Mouse (Mus musculus): ENCODE measurements around the gene Grid2ip. TPM values are rescaled to one million over a fixed set of nuclear protein-coding genes. Genes with fewer than 3 reads are reported as not detected.

Gene Grid2ip
- not detected in 2 replicates for polyA plus RNA-seq (2012; ENCODE audit: insufficient read depth, insufficient read length, low replicate concordance, missing spikeins)

GRCm38 (mm10) chr5:143356686-143357388 is at the start of gene Grid2ip:
TSS of gene Grid2ip (plus strand) at chr5:143357338.
- no peak within 1 kb of the TSS for H3K27ac ChIP-seq (ENCODE audit: insufficient read depth, low read depth, low read length)
- H3K4me3 ChIP-seq (ENCODE audit: insufficient read depth, low read depth, low read length): no peak within 1 kb of the TSS
- 41% methylated on average over 17 of the region's 17 CpGs for WGBS
- TF ChIP-seq CTCF (IDR thresholded peaks at IDR 0.05; ENCODE audit: insufficient read depth, low read depth, low read length): no peak
- no peak for TF ChIP-seq POLR2A (IDR thresholded peaks at IDR 0.05; ENCODE audit: insufficient read depth, low read depth, low read length)
- peaks cover 15% of the 10 kb centered on the region for H3K4me1 ChIP-seq (ENCODE audit: control insufficient read depth, insufficient read depth, low read length)

- Histone ChIP-seq H3K4me3 (ENCODE audit: insufficient read depth, low read depth, low read length) (no peak overlapping the region), H3K27ac (ENCODE audit: insufficient read depth, low read depth, low read length) (no peak overlapping the region), H3K4me1 (ENCODE audit: control insufficient read depth, insufficient read depth, low read length) (peaks cover 21% of the 10 kb centered on the region)
- 91% methylated on average over 5 of the region's 5 CpGs for WGBS
- TF ChIP-seq POLR2A (IDR thresholded peaks at IDR 0.05; ENCODE audit: insufficient read depth, low read depth, low read length) (no peak), CTCF (IDR thresholded peaks at IDR 0.05; ENCODE audit: insufficient read depth, low read depth, low read length) (no peak)
Observed at GRCm38 (mm10) chr5:143308825-143309224, 48.3 kb upstream of the Grid2ip start.

- Histone ChIP-seq H3K4me1 (ENCODE audit: control insufficient read depth, insufficient read depth, low read length) (peaks cover 26% of the 10 kb centered on the region), H3K4me3 (ENCODE audit: insufficient read depth, low read depth, low read length) (no peak overlapping the region), H3K27ac (ENCODE audit: insufficient read depth, low read depth, low read length) (no peak overlapping the region)
- TF ChIP-seq POLR2A (IDR thresholded peaks at IDR 0.05; ENCODE audit: insufficient read depth, low read depth, low read length): no peak
- TF ChIP-seq CTCF (IDR thresholded peaks at IDR 0.05; ENCODE audit: insufficient read depth, low read depth, low read length): no peak
- 98% methylated on average over 7 of the region's 7 CpGs for WGBS
Observed at GRCm38 (mm10) chr5:143309916-143310315, 47.2 kb upstream of the Grid2ip start.

- Histone ChIP-seq H3K4me1 (ENCODE audit: control insufficient read depth, insufficient read depth, low read length) (peaks cover 22% of the 10 kb centered on the region), H3K27ac (ENCODE audit: insufficient read depth, low read depth, low read length) (no peak overlapping the region), H3K4me3 (ENCODE audit: insufficient read depth, low read depth, low read length) (no peak overlapping the region)
- WGBS: 59% methylated on average over 8 of the region's 8 CpGs
- TF ChIP-seq CTCF (IDR thresholded peaks at IDR 0.05; ENCODE audit: insufficient read depth, low read depth, low read length): peak; percentile 37; the same call in 1 of the 2 replicates
- no peak for TF ChIP-seq POLR2A (IDR thresholded peaks at IDR 0.05; ENCODE audit: insufficient read depth, low read depth, low read length)
Observed at GRCm38 (mm10) chr5:143311886-143312285, 45.3 kb upstream of the Grid2ip start.

GRCm38 (mm10) chr5:143314183-143314729 is 42.9 kb upstream of the Grid2ip start:
- H3K4me1 ChIP-seq (ENCODE audit: control insufficient read depth, insufficient read depth, low read length): peaks cover 15% of the 10 kb centered on the region
- H3K4me3 ChIP-seq (ENCODE audit: insufficient read depth, low read depth, low read length): peak overlapping the region; percentile 82
- no peak overlapping the region for H3K27ac ChIP-seq (ENCODE audit: insufficient read depth, low read depth, low read length)
- 3% methylated on average over 16 of the region's 16 CpGs for WGBS
- no peak for TF ChIP-seq POLR2A (IDR thresholded peaks at IDR 0.05; ENCODE audit: insufficient read depth, low read depth, low read length)
- TF ChIP-seq CTCF (IDR thresholded peaks at IDR 0.05; ENCODE audit: insufficient read depth, low read depth, low read length): no peak

- peaks cover 15% of the 10 kb centered on the region for H3K4me1 ChIP-seq (ENCODE audit: control insufficient read depth, insufficient read depth, low read length)
- TF ChIP-seq POLR2A (IDR thresholded peaks at IDR 0.05; ENCODE audit: insufficient read depth, low read depth, low read length) (peak; percentile 84), CTCF (IDR thresholded peaks at IDR 0.05; ENCODE audit: insufficient read depth, low read depth, low read length) (peak; percentile 96)
- peak within 1 kb of the TSS; percentile 82 for H3K4me3 ChIP-seq (ENCODE audit: insufficient read depth, low read depth, low read length)
- WGBS: under 1% methylated on average over 101 of the region's 101 CpGs
- peak within 1 kb of the TSS; percentile 54 for H3K27ac ChIP-seq (ENCODE audit: insufficient read depth, low read depth, low read length)
Observed at GRCm38 (mm10) chr5:143314730-143315513, 42.2 kb upstream of the Grid2ip start, which contains the start of gene E130309D02Rik. TSS of gene E130309D02Rik (minus strand) at chr5:143315360.

GRCm38 (mm10) chr5:143315514-143315888 is 41.6 kb upstream of the Grid2ip start:
- H3K27ac ChIP-seq (ENCODE audit: insufficient read depth, low read depth, low read length): no peak overlapping the region
- no peak for TF ChIP-seq CTCF (IDR thresholded peaks at IDR 0.05; ENCODE audit: insufficient read depth, low read depth, low read length)
- no peak; the same call in 1 of the 2 replicates for TF ChIP-seq POLR2A (IDR thresholded peaks at IDR 0.05; ENCODE audit: insufficient read depth, low read depth, low read length)
- WGBS: 20% methylated on average over 8 of the region's 8 CpGs
- H3K4me1 ChIP-seq (ENCODE audit: control insufficient read depth, insufficient read depth, low read length): peaks cover 15% of the 10 kb centered on the region
- H3K4me3 ChIP-seq (ENCODE audit: insufficient read depth, low read depth, low read length): no peak overlapping the region

GRCm38 (mm10) chr5:143316605-143317287 is 40.4 kb upstream of the Grid2ip start:
- Histone ChIP-seq H3K4me1 (ENCODE audit: control insufficient read depth, insufficient read depth, low read length) (peaks cover 12% of the 10 kb centered on the region), H3K27ac (ENCODE audit: insufficient read depth, low read depth, low read length) (no peak overlapping the region), H3K4me3 (ENCODE audit: insufficient read depth, low read depth, low read length) (no peak overlapping the region)
- 75% methylated on average over 5 of the region's 5 CpGs for whole genome bisulfite sequencing
- TF ChIP-seq POLR2A (IDR thresholded peaks at IDR 0.05; ENCODE audit: insufficient read depth, low read depth, low read length) (no peak), CTCF (IDR thresholded peaks at IDR 0.05; ENCODE audit: insufficient read depth, low read depth, low read length) (no peak)

All from olfactory bulb, adult 2 months (tissue).